Mouse (Mus musculus): ENCODE measurements around the gene S100a4.
A peak's percentile ranks its signal among the peaks of the same experiment; 100 is the strongest.

The S100a4 gene

GRCm38 (mm10) chr3:90600036-90600435 lies 3.5 kb upstream of the S100a4 start:
- DNase-seq (ENCODE audit: low spot score in 2 of 2): peak in 1 of 2 experiments; percentile 25

GRCm38 (mm10) chr3:90600458-90601195 lies 2.9 kb upstream of the S100a4 start:
- no peak for DNase-seq (ENCODE audit: low spot score in 2 of 2)

GRCm38 (mm10) chr3:90601486-90602110 lies 2.0 kb upstream of the S100a4 start, which contains the start of gene Gm42674:
TSS of gene Gm42674 (plus strand) at chr3:90601904.
- DNase-seq (ENCODE audit: low spot score in 2 of 2): no peak

GRCm38 (mm10) chr3:90604416-90604815 lies 845 bp downstream of the S100a4 start:
- DNase-seq (ENCODE audit: low spot score in 2 of 2): peak; percentile 58 to 70

GRCm38 (mm10) chr3:90605049-90605448 lies 1.5 kb downstream of the S100a4 start:
- no peak for DNase-seq (ENCODE audit: low spot score in 2 of 2)

- no peak for DNase-seq (ENCODE audit: low spot score in 2 of 2)
Observed at GRCm38 (mm10) chr3:90605736-90606135, 2.2 kb downstream of the S100a4 start.

GRCm38 (mm10) chr3:90606185-90606584 lies 2.6 kb downstream of the S100a4 start:
- DNase-seq (ENCODE audit: low spot score in 2 of 2): no peak

- no peak for DNase-seq (ENCODE audit: low spot score in 2 of 2)
Observed at GRCm38 (mm10) chr3:90607361-90607760, 3.8 kb downstream of the S100a4 start.

GRCm38 (mm10) chr3:90608223-90608622 lies 4.7 kb downstream of the S100a4 start, which contains the start of gene S100a5:
TSS of gene S100a5 (plus strand) at chr3:90608523.
- no peak for DNase-seq (ENCODE audit: low spot score in 2 of 2)

GRCm38 (mm10) chr3:90609102-90609501 lies 5.5 kb downstream of the S100a4 start:
- no peak for DNase-seq (ENCODE audit: low spot score in 2 of 2)

- DNase-seq (ENCODE audit: low spot score in 2 of 2): no peak
Observed at GRCm38 (mm10) chr3:90611494-90611893, 7.9 kb downstream of the S100a4 start.

- DNase-seq (ENCODE audit: low spot score in 2 of 2): no peak
Observed at GRCm38 (mm10) chr3:90612061-90612460, 8.5 kb downstream of the S100a4 start.

- peak; percentile 73 to 75 for DNase-seq (ENCODE audit: low spot score in 2 of 2)
Observed at GRCm38 (mm10) chr3:90612728-90613291, 9.2 kb downstream of the S100a4 start, which contains the start of gene S100a6. TSS of gene S100a6 (plus strand) at chr3:90612882.

GRCm38 (mm10) chr3:90613461-90614147 lies 10.0 kb downstream of the S100a4 start:
- no peak for DNase-seq (ENCODE audit: low spot score in 2 of 2)

GRCm38 (mm10) chr3:90614148-90614530 lies 10.6 kb downstream of the S100a4 start:
- DNase-seq (ENCODE audit: low spot score in 2 of 2): peak in 1 of 2 experiments; percentile 10

GRCm38 (mm10) chr3:90614611-90615251 lies 11.2 kb downstream of the S100a4 start:
- peak in 1 of 2 experiments; percentile 18 for DNase-seq (ENCODE audit: low spot score in 2 of 2)

- peak; percentile 75 to 76 for DNase-seq (ENCODE audit: low spot score in 2 of 2)
Observed at GRCm38 (mm10) chr3:90615415-90615814, 11.8 kb downstream of the S100a4 start.

GRCm38 (mm10) chr3:90615911-90616310 lies 12.3 kb downstream of the S100a4 start:
- peak in 1 of 2 experiments; percentile 13 for DNase-seq (ENCODE audit: low spot score in 2 of 2)

GRCm38 (mm10) chr3:90617586-90617985 lies 14.0 kb downstream of the S100a4 start:
- peak in 1 of 2 experiments; percentile 11 for DNase-seq (ENCODE audit: low spot score in 2 of 2)

GRCm38 (mm10) chr3:90621552-90621951 lies 18.0 kb downstream of the S100a4 start:
- DNase-seq (ENCODE audit: low spot score in 2 of 2): no peak

GRCm38 (mm10) chr3:90623435-90624071 lies 20.0 kb downstream of the S100a4 start:
- peak; percentile 80 to 82 for DNase-seq (ENCODE audit: low spot score in 2 of 2)

Measured in right cerebral cortex, postnatal 10 days (tissue).